Mouse (Mus musculus) bone marrow macrophage, adult 2 months (primary cell): ENCODE data around the gene Ypel5.

ENCODE experiments used
- CTCF ChIP-seq: IDR thresholded peaks from 2 replicates; pipeline ENCODE4 v1.5.1; 2012; ENCODE audit warnings: low read depth, mild to moderate bottlenecking, low read length, moderate library complexity
- POLR2A ChIP-seq: IDR thresholded peaks from 2 replicates; pipeline ENCODE4 v1.6.1; 2012; ENCODE audit warnings: mild to moderate bottlenecking, low read depth, low read length, borderline replicate concordance

DNA sequence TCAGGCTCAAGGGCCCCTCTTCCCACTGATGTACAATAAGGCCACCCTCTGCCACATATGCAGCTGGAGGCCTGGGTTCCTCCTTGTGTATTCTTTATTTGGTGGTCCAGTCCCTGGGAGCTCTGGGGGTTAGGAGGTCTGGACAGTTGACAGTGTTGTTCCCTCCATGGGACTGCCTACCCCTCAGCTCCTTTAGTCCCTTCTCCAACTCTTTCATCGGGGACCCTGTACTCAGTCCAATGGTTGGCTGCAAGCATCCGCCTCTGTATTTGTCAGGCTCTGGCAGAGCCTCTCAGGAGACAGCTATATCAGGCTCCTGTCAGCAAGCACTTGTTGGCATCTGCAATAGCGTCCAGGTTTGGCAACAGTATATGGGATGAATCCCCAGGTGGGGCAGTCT is 44.8 kb downstream of the Ypel5 start:
- TF ChIP-seq POLR2A (no peak), CTCF (no peak)
